Mouse (Mus musculus) CD4-positive, CD25-positive, alpha-beta regulatory T cell, adult 4 months (primary cell): ENCODE measurements around the gene Aoc3. TPM values are rescaled to one million over a fixed set of nuclear protein-coding genes. Genes with fewer than 3 reads are reported as not detected.
"Not testable (repeated sequence)": the region's sequence is repeated elsewhere in the genome, so short reads cannot be mapped to it uniquely, and the experiment has no call there.

ENCODE experiments used
- ATAC-seq: one replicate; pipeline ENCODE4 v1.8.0; 2017
- polyA plus RNA-seq, 2 experiments: library from polyadenylated mRNA; unstranded; fragments of 100-300 nt; shearing (Covaris generic); gene quantifications; one replicate each; pipeline ENCODE4 v1.2.1; 2017

The Aoc3 gene
- polyA plus RNA-seq = not detected

DNA sequence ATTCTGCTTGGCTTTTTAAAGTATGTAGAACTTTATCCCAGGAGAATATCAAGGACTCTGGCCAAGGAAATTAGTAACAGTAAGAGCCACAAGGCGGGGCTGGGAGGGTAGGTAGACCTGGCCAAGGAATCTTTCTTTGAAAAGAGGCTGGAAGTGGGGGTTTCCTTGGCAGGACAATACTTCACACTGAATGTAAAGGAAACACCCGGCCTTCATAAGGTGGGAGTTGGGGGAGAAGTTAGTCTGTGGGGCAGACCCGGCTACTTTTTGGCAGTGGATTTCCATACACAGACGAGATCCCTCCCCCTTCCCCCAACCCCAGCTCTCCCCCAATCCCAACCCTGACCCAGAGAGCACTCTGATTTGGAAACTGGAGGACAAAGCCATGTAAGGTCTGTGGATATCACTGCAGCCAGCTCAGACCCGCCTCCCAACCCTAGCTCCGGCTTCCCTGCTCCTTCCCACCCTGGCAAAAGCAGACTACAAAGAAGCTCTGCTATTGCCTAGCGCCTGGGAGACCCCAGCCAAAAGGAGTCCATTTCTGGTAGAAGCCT, at the start of gene Aoc3:
Gene Aoc3, plus strand, starts transcription at position 235 of the 554 bp plus-strand sequence.
- ATAC-seq = no peak

DNA sequence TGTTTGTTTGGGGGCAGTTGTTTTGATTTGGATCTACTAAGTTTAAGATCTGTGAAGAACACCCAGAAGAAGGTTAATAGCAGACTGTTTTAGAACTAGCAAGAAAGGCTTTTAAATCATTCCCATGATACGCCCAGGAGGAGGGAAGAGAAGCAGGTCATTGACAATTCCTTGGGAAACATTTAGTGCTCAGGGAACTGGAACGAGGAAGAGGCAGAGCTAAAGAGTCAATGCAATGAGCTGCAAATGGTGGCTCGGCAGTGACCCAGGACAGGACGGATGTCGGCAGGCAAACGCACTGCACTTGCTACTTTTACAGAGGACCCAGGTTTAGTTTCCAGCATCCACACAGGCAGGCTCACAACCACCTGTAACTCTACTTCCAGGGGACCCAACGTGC, 49.6 kb upstream of the Aoc3 start:
- ATAC-seq = no peak

DNA sequence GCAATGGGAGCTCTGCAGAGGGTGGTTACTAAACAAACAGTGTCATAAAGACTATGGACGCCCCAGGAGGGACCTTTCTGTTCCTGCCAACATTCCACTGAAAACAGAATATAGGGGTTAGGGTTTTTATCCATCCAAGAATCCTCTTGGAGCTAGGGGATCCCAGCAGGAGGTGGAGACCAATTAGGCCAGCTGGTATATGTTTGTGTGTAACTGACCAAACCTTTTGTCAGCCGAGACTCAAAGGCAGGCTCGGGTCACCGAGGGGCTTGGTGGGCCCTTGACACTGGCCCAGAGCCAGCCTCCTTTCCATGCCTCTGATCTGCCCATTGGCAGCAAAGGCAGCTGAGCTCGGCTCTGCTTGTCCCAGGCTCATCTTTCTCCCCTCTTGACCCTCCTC, 47.5 kb upstream of the Aoc3 start:
- no peak for ATAC-seq

DNA sequence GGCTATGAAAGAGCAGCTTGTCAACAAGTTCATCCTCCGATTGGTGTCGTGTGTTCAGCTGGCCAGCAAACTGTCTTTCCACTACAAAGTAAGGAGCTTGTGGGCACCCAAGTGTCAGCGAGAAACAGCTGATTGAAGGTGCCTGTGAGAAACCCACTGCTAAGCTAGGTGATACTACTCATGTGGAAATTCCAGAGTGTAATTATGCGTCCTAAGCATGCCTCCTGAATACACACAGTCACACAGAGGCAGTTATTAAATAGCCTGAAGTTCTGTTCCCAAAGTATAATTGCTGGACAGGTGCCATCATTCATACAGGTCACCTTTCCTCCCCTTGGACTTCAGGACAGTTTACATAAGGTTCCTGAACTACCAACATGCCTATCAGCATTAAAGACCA, 46.6 kb upstream of the Aoc3 start:
- ATAC-seq = no peak

DNA sequence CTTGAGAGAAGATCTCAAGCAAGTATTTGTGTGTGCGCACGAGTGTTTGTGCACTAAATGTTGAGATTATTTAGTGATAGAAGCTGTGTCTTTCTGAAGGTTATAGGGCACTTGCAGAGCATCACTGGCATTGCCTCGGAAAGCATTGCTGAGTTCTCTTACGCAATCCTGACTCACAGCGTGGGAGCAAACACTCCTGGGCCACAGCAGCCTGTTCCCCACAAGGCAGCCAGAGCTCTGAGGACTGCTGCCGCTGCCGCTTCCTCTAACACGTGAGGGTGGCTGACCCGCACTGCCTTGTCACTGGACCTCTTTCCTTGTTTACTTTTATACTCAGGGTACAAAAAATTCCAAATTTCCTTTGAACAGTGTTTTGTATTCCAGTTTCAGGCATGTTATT, 43.1 kb upstream of the Aoc3 start:
- ATAC-seq = no peak

DNA sequence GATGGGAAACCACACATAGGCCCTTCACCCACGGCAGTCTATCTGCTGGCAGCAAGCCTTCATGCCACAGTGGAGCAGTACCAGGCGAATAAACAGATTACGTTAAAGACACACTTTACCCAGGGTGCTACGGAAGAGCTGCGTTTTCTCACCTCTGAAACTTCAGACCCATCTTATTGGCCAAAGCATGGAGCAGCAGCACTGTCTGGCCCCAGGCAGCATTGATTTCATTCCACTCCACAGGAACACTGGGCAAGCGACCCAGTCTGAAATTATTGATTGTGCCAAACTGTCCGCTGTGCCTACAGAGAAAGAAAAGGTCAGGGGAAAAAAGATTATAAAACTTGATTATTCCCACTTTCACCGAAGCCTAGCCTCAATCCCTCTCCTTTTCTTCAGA, 39.2 kb upstream of the Aoc3 start:
- ATAC-seq = no peak

DNA sequence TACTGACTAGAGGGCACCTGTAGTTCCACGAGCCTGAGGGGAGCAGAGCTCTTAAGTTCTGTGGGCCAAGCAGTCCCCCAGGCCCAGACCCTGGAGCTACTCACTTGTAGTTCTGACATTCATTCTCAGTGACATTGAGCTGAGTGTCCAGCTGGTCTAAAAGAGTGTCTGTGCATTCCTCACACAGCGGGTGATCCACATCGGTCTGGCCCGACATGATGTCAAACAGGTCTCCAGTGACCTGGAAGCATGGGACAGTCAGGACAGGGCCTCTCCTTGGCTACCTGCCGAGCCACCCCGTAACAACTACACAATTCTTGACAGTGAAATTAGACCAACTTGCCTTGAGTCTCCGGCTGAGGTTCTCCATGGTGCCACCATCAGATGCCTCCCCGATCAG, 35.2 kb upstream of the Aoc3 start:
- no peak for ATAC-seq

DNA sequence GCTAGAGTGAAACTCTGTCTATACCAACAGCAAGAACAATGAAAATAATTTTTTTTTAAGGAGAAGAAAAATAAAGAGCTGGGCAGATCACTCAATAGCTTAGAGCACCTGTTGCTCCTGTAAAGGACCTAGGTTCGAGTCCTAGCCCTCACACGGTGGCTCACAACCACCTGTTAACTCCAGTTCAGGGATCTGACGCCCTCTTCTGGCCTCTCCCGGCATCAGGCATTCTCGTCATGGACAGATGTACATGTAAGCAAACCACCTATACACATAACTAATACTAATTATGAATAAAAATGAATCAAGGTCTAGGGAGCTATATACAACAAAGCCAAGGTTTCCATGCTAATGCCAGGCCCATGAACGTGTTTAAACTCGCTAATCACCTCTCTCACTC, 29.5 kb upstream of the Aoc3 start:
- no peak for ATAC-seq

DNA sequence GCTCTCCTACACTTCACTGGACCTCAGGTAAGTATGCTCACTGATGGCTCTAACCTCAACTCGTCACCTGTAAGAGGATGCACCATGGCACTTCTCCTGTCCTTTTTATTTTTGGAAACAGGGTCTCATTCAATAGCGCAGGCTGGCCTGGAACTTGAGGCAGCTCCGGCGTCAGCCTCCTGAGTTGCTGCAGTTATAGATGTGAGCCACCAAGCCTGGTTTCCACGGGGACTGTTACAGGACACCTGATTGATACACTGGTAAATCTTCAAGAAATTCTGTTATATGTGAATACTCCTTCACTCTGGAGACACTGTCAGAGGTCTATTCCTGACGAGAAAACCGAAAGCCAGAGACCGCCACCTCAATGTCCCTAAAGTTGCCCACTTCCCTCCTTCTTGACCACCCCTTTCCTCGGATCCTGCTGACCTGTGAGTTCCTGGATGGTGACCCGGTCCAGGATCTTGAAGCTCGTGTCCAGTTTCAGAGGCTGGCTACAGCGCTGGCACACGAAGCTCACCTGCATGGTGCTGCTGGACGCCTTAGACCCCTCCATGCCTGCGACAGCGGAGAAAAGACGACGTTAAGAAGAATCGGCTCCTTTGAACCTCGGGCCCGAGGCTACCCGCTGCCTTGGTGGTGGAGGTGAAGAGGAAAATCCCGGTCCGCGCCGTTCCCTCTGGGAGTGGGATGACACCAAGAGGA, 29.0 kb upstream of the Aoc3 start:
- peak; percentile 34 for ATAC-seq

DNA sequence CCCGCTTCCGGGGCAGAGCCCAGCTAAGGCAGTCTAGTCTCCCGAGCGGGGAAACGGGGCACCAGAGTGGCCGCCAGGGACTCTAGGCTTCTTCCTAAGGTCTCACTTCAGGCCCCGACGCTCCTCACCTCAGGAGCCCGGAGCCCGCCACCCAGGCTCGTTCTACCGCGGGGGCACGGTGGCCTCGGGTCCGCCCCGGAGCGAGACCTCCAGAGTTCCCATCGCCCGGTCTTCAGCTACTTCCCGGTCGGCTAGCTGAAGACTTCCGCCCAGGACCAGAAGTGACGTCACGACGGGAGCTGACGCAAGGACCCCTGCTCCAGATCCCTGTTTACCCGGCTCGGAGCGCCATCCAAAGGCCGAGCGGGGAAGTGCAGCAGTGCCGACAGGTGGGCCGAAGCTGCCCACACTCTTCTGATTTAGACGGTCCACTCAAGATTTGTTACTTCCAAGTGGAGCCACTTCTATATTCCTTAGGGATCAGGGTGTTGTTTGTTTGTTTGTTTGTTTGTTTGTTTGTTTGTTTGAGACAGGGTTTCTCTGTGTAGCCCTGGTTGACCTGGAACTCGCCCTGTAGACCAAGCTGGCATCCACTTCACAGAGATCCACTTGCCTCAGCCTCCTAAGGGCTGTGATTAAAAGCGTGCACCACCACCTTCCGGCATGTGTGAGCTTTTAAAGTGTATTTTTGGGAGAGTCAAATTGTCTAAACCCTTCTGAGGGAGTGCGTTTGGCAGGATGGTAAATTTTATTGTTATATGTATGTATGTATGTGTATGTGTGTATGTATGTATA, 28.2 kb upstream of the Aoc3 start, which contains the start of gene Becn1:
Gene Becn1, minus strand, starts transcription at position 283 of the 795 bp plus-strand sequence.
- ATAC-seq = peak; percentile 97

DNA sequence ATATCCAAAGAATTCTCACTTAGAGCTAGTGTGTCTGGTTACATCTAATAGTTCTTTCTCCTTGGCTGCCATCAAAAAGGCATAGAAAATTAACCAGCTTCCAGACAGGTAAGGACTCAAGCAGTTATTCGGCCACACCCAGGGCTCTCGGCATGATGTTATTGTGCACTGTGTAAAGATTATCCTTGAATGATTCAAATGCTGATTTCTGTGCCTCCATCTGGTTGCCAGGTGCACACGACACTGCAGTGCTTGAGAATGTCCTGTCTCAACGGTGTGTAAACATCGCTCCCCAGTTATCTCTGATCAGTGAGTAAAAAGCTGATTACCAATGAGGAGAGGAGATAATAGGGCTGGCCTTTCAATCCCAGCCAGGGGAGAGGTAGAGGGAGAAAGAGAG, 22.7 kb upstream of the Aoc3 start:
- ATAC-seq = no peak

DNA sequence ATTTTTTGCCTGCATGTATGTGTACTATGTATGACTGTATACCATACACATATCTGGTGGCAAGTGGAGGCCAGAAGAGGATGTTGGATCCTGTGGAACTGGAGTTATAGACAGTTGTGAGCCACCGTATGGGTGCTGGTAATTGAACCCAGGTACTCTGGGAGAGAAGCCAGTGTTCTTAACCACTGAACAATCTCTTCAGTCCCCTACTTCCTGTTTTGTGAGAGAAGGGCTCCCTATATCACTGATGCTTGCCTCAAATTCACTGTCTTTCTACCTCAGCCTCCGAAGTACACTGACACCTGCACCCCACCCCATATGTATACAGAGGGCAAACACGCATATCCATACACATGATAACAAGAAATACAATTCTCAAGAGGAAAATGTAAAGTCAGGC, 19.3 kb upstream of the Aoc3 start:
- no peak for ATAC-seq

DNA sequence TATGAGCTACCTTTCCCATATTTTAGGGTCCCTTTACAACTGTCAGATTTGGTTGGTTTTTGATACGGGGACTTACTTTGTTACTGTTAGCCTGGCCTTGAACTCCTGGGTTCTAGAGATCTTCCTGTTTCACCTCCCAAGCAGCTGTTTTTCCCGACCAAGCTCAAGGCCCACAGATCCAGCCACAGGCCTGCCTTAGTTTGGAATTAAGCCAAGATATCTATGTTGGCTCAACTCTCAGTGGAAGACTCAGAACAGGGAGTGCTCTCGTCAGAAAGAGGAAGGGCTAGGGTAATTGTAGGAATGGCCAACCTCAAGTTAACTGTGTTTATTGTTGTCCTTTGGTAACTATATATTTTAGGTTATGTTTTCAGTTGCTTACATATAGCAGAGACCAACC, 18.3 kb upstream of the Aoc3 start:
- ATAC-seq = no peak

DNA sequence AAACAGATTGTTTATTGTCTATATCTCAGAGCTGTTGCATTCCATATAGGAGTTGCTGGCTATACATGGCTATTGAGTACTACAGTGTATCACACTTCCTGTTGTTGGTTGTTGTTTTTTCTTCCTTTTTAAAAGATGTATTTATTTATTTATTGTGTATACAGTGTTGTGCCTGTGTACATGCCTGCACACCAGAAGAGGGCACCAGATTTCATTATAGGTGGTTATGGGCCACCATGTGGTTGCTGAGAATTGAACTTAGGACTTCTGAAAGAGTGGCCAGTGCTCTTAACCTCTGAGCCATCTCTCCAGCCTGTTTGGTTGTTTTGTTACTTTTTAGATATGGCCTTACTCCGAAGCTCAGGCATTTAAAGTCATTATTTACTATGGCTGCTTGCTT, 15.8 kb upstream of the Aoc3 start:
- ATAC-seq = no peak

DNA sequence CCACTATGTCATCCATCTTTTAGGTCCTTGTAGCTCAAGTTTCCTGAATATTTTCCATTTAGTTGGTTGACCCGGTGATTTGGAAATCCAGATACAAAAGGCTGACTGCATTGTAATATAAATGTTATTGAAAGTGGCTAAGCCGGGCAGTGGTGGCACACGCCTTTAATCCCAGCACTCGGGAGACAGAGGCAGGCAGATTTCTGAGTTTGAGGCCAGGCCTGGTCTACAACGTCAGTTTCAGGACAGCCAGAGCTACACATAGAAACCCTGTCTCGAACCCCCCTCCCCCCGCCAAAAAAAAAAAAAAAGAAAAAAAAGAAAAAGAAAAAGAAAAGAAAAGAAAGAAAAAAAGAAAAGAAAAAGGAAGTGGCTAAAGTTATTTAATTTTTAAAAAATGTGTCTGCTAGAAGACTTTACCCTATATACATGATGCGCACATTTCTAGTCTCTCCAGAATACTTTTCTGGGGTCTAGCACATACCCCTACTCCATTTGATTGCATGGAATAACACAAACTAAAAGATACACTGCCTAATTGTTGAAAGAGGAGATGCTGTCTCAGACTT, 15.2 kb upstream of the Aoc3 start:
- ATAC-seq = no peak

DNA sequence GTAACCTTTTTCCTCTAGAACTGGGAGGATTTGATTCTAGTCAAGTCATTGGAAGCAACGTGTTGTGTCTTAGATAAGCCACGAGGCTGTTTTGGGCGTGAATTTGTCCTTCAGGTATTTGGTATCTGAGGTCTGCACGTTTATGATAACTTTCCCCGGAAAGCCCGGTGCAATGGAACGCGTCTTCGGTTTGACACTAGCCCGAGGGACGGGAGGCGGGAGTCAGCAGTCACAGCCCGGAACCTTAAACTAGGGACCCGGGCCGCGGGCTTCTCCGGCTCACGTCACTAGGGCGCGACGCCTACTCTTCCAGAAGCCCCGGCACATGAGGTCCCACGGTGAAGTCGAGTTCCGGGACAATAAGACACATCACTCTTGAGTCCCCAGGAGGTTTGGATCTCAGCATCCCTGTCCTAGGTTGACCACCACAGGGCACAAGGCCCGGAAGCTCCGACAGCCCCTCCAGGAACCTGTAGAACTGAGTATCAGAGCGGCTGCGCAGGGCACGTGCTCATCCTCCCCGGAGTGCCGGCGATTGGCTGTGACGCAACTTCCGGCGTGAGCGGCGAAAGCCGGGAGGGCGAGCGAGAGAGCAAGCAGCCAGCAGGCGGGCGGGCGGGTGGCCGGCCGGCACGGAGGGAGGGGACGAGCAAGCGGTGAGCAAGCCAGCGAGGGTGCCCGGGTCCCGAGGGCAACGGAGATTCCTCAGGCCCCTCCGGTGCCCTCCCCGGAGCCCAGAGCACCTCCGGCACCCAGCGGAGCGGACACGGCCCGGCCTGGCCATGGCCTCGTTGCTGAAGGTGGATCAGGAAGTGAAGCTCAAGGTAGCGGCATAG, 14.5 kb upstream of the Aoc3 start, which contains the start of gene Psme3:
Gene Psme3, plus strand, starts transcription at position 549 of the 836 bp plus-strand sequence.
- peak; percentile 85 for ATAC-seq

DNA sequence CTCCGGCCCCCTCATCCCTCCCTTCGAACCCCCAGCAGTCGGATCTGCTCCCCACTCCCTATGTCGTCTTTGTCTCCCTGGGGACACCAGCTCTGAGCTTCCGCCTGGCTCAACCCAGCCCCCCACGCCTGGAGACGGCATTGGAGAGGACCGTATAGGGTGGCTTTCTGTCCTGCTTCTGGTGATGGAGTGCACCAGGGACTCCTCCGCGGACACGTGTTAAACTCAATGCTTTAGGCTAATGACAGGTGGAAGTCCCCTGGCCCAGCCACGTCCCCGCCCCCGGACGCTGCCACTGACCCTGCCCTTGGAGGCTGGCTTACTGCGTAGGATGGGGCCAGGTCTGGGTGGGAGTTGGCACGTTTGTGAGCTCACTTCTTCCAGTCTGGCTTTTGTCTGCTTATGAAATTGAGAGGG, 13.9 kb upstream of the Aoc3 start:
- peak; percentile 21 for ATAC-seq

DNA sequence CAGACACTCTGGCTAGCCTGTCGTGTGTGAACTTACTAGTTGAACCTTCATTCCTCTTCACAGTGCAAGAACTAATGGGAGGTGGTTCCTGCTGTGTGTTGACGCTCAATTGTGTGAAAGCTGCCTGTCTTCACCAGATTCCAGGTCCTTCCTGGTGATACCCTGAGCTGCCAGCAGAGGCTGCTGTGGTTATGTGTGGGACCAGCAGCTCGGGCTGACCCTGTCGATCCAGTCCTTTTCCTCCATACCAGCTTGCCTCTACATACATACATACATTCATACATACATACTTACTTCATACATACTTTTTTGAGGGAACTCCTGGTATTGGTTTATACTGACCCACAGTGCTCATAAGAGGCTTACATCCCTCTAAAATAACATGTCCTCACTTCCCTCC, 6.8 kb upstream of the Aoc3 start:
- ATAC-seq = no peak

DNA sequence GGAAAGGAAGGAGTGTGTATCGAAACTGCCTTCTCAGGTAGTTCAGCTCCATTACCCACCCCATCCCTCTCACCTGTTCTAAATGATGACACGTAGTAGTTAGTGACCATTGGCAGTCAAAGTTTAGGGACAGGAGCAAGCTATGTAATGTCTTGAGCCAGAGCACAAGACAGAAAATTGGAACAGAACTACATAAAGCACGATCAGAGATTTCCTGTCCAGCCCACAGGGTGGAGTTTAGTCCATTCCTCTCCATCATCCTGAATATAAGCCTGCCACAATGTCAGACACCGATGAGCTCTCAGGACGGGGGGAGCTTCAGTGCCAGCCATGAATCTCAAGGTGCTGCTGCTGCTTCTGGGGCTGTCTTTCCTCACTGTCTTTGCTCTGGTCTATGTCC, 5.6 kb upstream of the Aoc3 start, which contains the start of gene Aoc2:
Gene Aoc2, plus strand, starts transcription at position 301 of the 400 bp plus-strand sequence.
- ATAC-seq = no peak

DNA sequence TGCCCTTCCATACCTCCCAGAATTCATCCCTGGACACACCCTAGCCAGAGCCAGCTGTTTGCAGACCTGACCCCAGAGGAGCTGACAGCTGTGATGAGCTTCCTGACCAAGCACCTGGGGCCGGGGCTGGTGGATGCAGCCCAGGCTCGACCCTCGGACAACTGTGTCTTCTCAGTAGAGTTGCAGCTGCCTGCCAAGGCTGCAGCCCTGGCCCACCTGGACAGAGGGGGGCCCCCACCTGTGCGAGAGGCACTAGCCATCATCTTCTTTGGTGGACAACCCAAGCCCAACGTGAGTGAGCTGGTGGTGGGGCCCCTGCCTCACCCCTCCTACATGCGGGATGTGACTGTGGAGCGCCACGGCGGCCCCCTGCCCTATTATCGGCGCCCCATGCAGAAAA, 5.2 kb upstream of the Aoc3 start:
- ATAC-seq = not testable (repeated sequence)

DNA sequence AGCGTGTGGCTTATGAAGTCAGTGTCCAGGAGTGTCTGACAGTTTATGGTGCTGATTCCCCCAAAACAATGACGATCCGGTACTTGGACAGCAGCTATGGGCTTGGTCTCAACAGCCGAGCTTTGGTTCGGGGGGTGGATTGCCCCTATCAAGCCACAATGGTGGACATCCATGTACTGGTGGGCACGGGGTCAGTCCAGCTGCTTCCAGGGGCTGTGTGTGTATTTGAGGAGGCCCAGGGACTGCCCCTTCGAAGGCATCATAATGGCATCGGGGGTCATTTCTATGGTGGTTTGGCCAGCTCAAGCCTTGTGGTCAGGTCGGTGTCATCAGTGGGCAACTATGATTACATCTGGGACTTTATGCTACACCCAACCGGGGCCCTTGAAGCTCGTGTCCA, 4.3 kb upstream of the Aoc3 start:
- ATAC-seq = no peak

DNA sequence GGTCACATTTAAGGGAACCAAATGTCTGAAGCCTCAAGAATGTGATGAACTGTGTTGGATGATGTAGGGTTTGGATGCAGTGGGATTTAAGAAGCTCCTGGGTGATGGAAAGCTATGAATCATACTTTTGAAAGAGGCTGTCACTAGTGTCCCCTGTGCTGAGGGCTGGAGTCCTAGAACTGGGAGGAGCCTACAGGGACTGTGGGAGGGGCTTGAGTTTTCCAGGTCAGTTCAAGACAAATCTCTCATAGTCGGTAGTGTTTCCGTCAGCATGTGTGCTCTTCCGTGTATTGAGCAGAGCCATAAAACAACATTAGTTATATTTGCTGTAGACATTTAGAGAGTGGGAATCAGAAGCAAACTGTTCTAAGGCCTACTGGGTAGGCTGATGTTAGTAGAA, 3.1 kb upstream of the Aoc3 start:
- ATAC-seq = no peak
